Mouse (Mus musculus) midbrain, postnatal 0 days (tissue): ENCODE data around the gene Cmc2. TPM values are rescaled to one million over a fixed set of nuclear protein-coding genes. Genes with fewer than 3 reads are reported as not detected.

Source experiments
- ATAC-seq: fragments of 200-750 bp; cut with Nextera tagmentation; 2 replicates; pipeline ENCODE4 v1.8.0; 2017; ENCODE audit warnings: moderate number of reproducible peaks, mild to moderate bottlenecking, moderate TSS enrichment, moderate library complexity; ENCODE audit not compliant: low FRiP score
- DNase-seq: peaks from one replicate; pipeline ENCODE4 v3.0.0-alpha.2; 2015; ENCODE audit warnings: low spot score
- H3K27ac ChIP-seq: fragments of 300-500 bp; sonication (generic); 2 replicates; pipeline ENCODE4 v1.5.1; 2014; ENCODE audit warnings: low read depth, mild to moderate bottlenecking, low read length, mixed read lengths
- H3K27me3 ChIP-seq: fragments of 300-500 bp; sonication (generic); 2 replicates; pipeline ENCODE4 v1.6.1; 2014; ENCODE audit warnings: low read length, control low read depth, mixed read lengths; ENCODE audit not compliant: insufficient read depth
- H3K36me3 ChIP-seq: fragments of 300-500 bp; sonication (generic); 2 replicates; pipeline ENCODE4 v1.6.1; 2014; ENCODE audit warnings: low read length, control low read depth, mixed read lengths; ENCODE audit not compliant: insufficient read depth
- H3K4me1 ChIP-seq: fragments of 300-500 bp; sonication (generic); 2 replicates; pipeline ENCODE4 v1.6.1; 2014; ENCODE audit warnings: mild to moderate bottlenecking, control low read depth, antibody characterized with exemption, low read length, mixed read lengths; ENCODE audit not compliant: insufficient read depth
- H3K4me2 ChIP-seq: fragments of 300-500 bp; sonication (generic); 2 replicates; pipeline ENCODE4 v1.6.1; 2014; ENCODE audit warnings: low read depth, mild to moderate bottlenecking, low read length, mixed read lengths; ENCODE audit not compliant: poor library complexity, severe bottlenecking
- H3K4me3 ChIP-seq: fragments of 300-500 bp; sonication (generic); 2 replicates; pipeline ENCODE4 v1.5.1; 2014; ENCODE audit warnings: low read depth, mild to moderate bottlenecking, low read length, moderate library complexity
- H3K9ac ChIP-seq: fragments of 300-500 bp; sonication (generic); replicated peaks from 2 replicates; pipeline ENCODE4 v1.6.1; 2014; ENCODE audit warnings: mild to moderate bottlenecking, low read length, moderate library complexity, mixed read lengths; ENCODE audit not compliant: poor library complexity, severe bottlenecking
- H3K9me3 ChIP-seq: fragments of 300-500 bp; sonication (generic); 2 replicates; pipeline ENCODE4 v1.6.1; 2016; ENCODE audit warnings: low read length, control low read depth
- CTCF ChIP-seq: IDR thresholded peaks from 2 replicates; pipeline ENCODE4 v1.5.1; 2016; ENCODE audit warnings: antibody characterized with exemption, mild to moderate bottlenecking
- WGBS: fragments of 180-500 bp; shearing (Covaris S2); extraction: QIAGEN DNeasy Blood & Tissue Kit; methylation state at CpG from one replicate; pipeline ENCODE4 v1.1.7; 2014; 5-methylcytosine and 5-hydroxymethylcytosine counted together
- polyA plus RNA-seq: library from polyadenylated mRNA; unstranded; fragments of >200 nt; fragmentation: Nextera tagmentation; extraction: Ambion mirVana; gene quantifications from 2 replicates; pipeline ENCODE4 v1.2.1, GENCODE M21; 2015
- total RNA-seq: library from RNA; depleted of rRNA; stranded (reverse); fragments of >200 nt; gene quantifications from 2 replicates; pipeline ENCODE4 v1.2.3, GENCODE M21; 2014

Cmc2 gene
- total and polyA plus RNA-seq, 2 experiments from 2014 or later: 8.8 to 24.9 TPM

GRCm38 (mm10) chr8:116947589-116947988 lies 26.3 kb upstream of the Cmc2 start:
- Histone ChIP-seq H3K9ac (no peak overlapping the region), H3K9me3 (no peaks in the 10 kb centered on the region), H3K4me3 (no peak overlapping the region), H3K36me3 (no peaks in the 10 kb centered on the region), H3K27me3 (no peaks in the 10 kb centered on the region), H3K4me2 (no peak overlapping the region), H3K27ac (no peak overlapping the region), H3K4me1 (no peaks in the 10 kb centered on the region; the same call in 1 of the 2 replicates)
- no peak for TF ChIP-seq CTCF
- no peak for DNase-seq
- no peak for ATAC-seq
- 85% methylated on average over 7 of the region's 7 CpGs for WGBS

- no peaks in the 10 kb centered on the region for H3K9me3 ChIP-seq
- DNase-seq: no peak
- H3K27ac ChIP-seq: no peak overlapping the region
- H3K27me3 ChIP-seq: no peaks in the 10 kb centered on the region
- no peaks in the 10 kb centered on the region for H3K36me3 ChIP-seq
- 90% methylated on average over 6 of the region's 6 CpGs for WGBS
- ATAC-seq: no peak
- no peak overlapping the region for H3K4me2 ChIP-seq
- no peak overlapping the region for H3K4me3 ChIP-seq
- no peak overlapping the region for H3K9ac ChIP-seq
- no peaks in the 10 kb centered on the region; the same call in 1 of the 2 replicates for H3K4me1 ChIP-seq
- TF ChIP-seq CTCF: no peak
Observed at GRCm38 (mm10) chr8:116946851-116947250, 25.6 kb upstream of the Cmc2 start.

- no peak overlapping the region for H3K27ac ChIP-seq
- H3K9ac ChIP-seq: no peak overlapping the region
- H3K4me3 ChIP-seq: no peak overlapping the region
- no peaks in the 10 kb centered on the region for H3K36me3 ChIP-seq
- no peak overlapping the region for H3K4me2 ChIP-seq
- no peaks in the 10 kb centered on the region for H3K27me3 ChIP-seq
- ATAC-seq: no peak
- 88% methylated on average over 21 of the region's 21 CpGs for WGBS
- no peak for DNase-seq
- H3K9me3 ChIP-seq: no peaks in the 10 kb centered on the region
- H3K4me1 ChIP-seq: no peaks in the 10 kb centered on the region; the same call in 1 of the 2 replicates
- TF ChIP-seq CTCF: no peak
Observed at GRCm38 (mm10) chr8:116946268-116946838, 25.1 kb upstream of the Cmc2 start.

GRCm38 (mm10) chr8:116945169-116945910 lies 24.1 kb upstream of the Cmc2 start:
- Histone ChIP-seq H3K27ac (no peak overlapping the region), H3K4me1 (no peaks in the 10 kb centered on the region; the same call in 1 of the 2 replicates), H3K36me3 (no peaks in the 10 kb centered on the region), H3K27me3 (no peaks in the 10 kb centered on the region), H3K4me2 (no peak overlapping the region), H3K9me3 (no peaks in the 10 kb centered on the region), H3K9ac (no peak overlapping the region), H3K4me3 (no peak overlapping the region)
- WGBS: 91% methylated on average over 9 of the region's 9 CpGs
- no peak for DNase-seq
- no peak for ATAC-seq
- no peak for TF ChIP-seq CTCF

- WGBS: 10% methylated on average over 4 of the region's 4 CpGs
- Histone ChIP-seq H3K27ac (peak overlapping the region; percentile 62; the same call in 1 of the 2 replicates), H3K9me3 (no peaks in the 10 kb centered on the region)
Observed at GRCm38 (mm10) chr8:116944385-116944696, 23.1 kb upstream of the Cmc2 start.

More at GRCm38 (mm10) chr8:116944385-116944696, 23.1 kb upstream of the Cmc2 start:
- TF ChIP-seq CTCF: no peak
- Histone ChIP-seq H3K4me3 (peak overlapping the region; percentile 73), H3K4me2 (peak overlapping the region; percentile 51), H3K27me3 (no peaks in the 10 kb centered on the region), H3K9ac (no peak overlapping the region; the same call in 1 of the 2 replicates), H3K36me3 (no peaks in the 10 kb centered on the region), H3K4me1 (no peaks in the 10 kb centered on the region; the same call in 1 of the 2 replicates)
- ATAC-seq (no peak), DNase-seq (no peak)
